Mouse (Mus musculus) liver, embryonic 14.5 days (tissue): ENCODE results near the gene Apoc4.

ENCODE experiments used
- CTCF ChIP-seq: IDR thresholded peaks from 2 replicates; pipeline ENCODE4 v1.5.1; 2016; ENCODE audit warnings: antibody characterized with exemption, low read depth, control low read depth
- EP300 ChIP-seq: IDR thresholded peaks from 2 replicates; pipeline ENCODE4 v1.6.1; 2016; ENCODE audit warnings: antibody characterized with exemption, low read depth

DNA sequence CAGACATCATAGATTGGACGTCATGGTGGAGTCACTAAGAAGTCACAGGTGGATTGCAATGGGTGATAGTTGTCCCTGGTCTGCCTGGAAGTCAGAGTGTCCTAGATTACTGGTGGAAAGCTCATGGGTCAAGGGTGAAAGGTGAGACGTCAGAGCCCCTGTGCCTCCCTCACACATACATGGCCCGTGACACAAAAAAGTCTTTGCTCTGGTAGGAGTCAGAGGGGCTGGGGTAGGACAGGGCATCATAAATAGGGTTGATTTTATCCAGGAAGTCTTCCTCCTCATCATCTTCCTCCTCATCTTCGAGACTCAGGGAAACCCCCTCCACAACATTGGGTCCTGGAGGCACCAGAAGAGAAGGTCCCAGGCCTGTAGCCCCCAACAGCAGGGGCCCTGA, 36.1 kb upstream of the Apoc4 start:
- TF ChIP-seq CTCF = no peak
- no peak for TF ChIP-seq EP300
